Comparison of ENCODE assay signal across 8 mouse cellular contexts in genomic region chr11:114853174-114853838, GRCm38 (mm10). TPM values are rescaled to one million over a fixed set of nuclear protein-coding genes. Genes with fewer than 3 reads are reported as not detected.
DNase-seq lines count a peak whose midpoint lies in the region; ATAC-seq and TF ChIP-seq lines count a peak whose summit lies in the region.

No protein-coding gene starts in this region.

- DNase-seq in liver, adult 2 months (ENCODE audit: extremely low read depth, low read depth, low spot score) = no peak
- DNase-seq in liver = no peak
- DNase-seq in forebrain, embryonic 14.5 days (ENCODE audit: low spot score) = no peak
- DNase-seq in kidney, postnatal 14 days = peak; percentile 57
- no peak for DNase-seq in adrenal gland, adult 8-10 months
- no peak for DNase-seq in adrenal gland, postnatal 14 days
- DNase-seq in retina, embryonic 14.5 days (ENCODE audit: low spot score) = no peak

- no peaks in the 10 kb centered on the region for H3K27me3 ChIP-seq in liver, adult 2 months (ENCODE audit: control insufficient read depth, insufficient read depth, low read length)
- peaks cover 52% of the 10 kb centered on the region for H3K27me3 ChIP-seq in forebrain, embryonic 14.5 days (replicated peaks; ENCODE audit: control insufficient read depth, insufficient read depth, low read length)
- peaks cover 66% of the 10 kb centered on the region for H3K27me3 ChIP-seq in neural tube, embryonic 13.5 days

- H3K79me2 ChIP-seq in liver, adult 2 months (ENCODE audit: control insufficient read depth, insufficient read depth, low read length) = peaks cover 24% of the 10 kb centered on the region

- WGBS in liver, adult 2 months = 26% methylated on average over 7 of the region's 7 CpGs
- WGBS in forebrain, embryonic 14.5 days = 25% methylated on average over 7 of the region's 7 CpGs
- WGBS in neural tube, embryonic 13.5 days = 13% methylated on average over 7 of the region's 7 CpGs

- peak overlapping the region; percentile 73 for H3K4me3 ChIP-seq in liver, adult 2 months (ENCODE audit: insufficient read depth, low read depth, low read length)
- H3K4me3 ChIP-seq in forebrain, embryonic 14.5 days (ENCODE audit: low read depth, low read length) = peak overlapping the region; percentile 56
- peak overlapping the region; percentile 59 for H3K4me3 ChIP-seq in neural tube, embryonic 13.5 days

- H3K9me3 ChIP-seq in forebrain, embryonic 14.5 days (replicated peaks; ENCODE audit: control insufficient read depth, low read length) = no peaks in the 10 kb centered on the region
- H3K9me3 ChIP-seq in neural tube, embryonic 13.5 days = no peaks in the 10 kb centered on the region

- TF ChIP-seq POLR2A in liver, adult 2 months (IDR thresholded peaks at IDR 0.05; ENCODE audit: extremely low read depth, insufficient read depth, low read length) = no peak

- peak overlapping the region; percentile 92 for H3K27ac ChIP-seq in liver, adult 2 months (replicated peaks; ENCODE audit: insufficient read depth, low read depth, low read length)
- no peak overlapping the region for H3K27ac ChIP-seq in forebrain, embryonic 14.5 days (ENCODE audit: low read depth, low read length)
- H3K27ac ChIP-seq in neural tube, embryonic 13.5 days (replicated peaks) = 0 out of 2 replicates have a peak overlapping the region, but pooled peaks have one; percentile 24

- peak overlapping the region; percentile 95; the same call in 1 of the 2 replicates for H3K4me2 ChIP-seq in forebrain, embryonic 14.5 days (ENCODE audit: low read length)
- H3K4me2 ChIP-seq in neural tube, embryonic 13.5 days = peak overlapping the region; percentile 98

- H3K4me1 ChIP-seq in liver, adult 2 months (ENCODE audit: control insufficient read depth, insufficient read depth, low read length) = peaks cover 28% of the 10 kb centered on the region
- H3K4me1 ChIP-seq in forebrain, embryonic 14.5 days (ENCODE audit: control insufficient read depth, insufficient read depth, low read length) = peaks cover 14% of the 10 kb centered on the region
- peaks cover 34% of the 10 kb centered on the region for H3K4me1 ChIP-seq in neural tube, embryonic 13.5 days (replicated peaks)

- H3K36me3 ChIP-seq in liver, adult 2 months (ENCODE audit: control insufficient read depth, insufficient read depth, low read length) = no peaks in the 10 kb centered on the region
- no peaks in the 10 kb centered on the region for H3K36me3 ChIP-seq in forebrain, embryonic 14.5 days (ENCODE audit: control insufficient read depth, insufficient read depth, low read length)
- no peaks in the 10 kb centered on the region for H3K36me3 ChIP-seq in neural tube, embryonic 13.5 days

- no peak for TF ChIP-seq CTCF in liver, adult 2 months (IDR thresholded peaks at IDR 0.05; ENCODE audit: low read depth, low read length)

- H3K9ac ChIP-seq in liver, adult 2 months (ENCODE audit: low read depth, low read length) = peak overlapping the region; percentile 85
- H3K9ac ChIP-seq in forebrain, embryonic 14.5 days (ENCODE audit: low read length) = no peak overlapping the region
- H3K9ac ChIP-seq in neural tube, embryonic 13.5 days = peak overlapping the region; percentile 72; the same call in 1 of the 2 replicates

- ATAC-seq in forebrain, embryonic 14.5 days = no peak
- ATAC-seq in neural tube, embryonic 13.5 days (ENCODE audit: low read depth) = no peak

RNA-seq across cellular contexts. Expression of gene Gprc5c, which starts 2.4 kb away (rescaled TPM):
- 51.4 and 66.2 TPM in 2 replicates for total RNA-seq in liver, adult 2 months (2014; rRNA removed)
- 87.6 and 93.9 TPM in 2 replicates for polyA plus RNA-seq in liver, adult 2 months (2012; rRNA removed)
- 4.4 and 5.4 TPM in 2 replicates for polyA plus RNA-seq in forebrain, embryonic 14.5 days (2014; fragmentation: Nextera tagmentation; extraction: Ambion mirVana)
- polyA plus RNA-seq in neural tube, embryonic 13.5 days (2015; fragmentation: Nextera tagmentation; extraction: Ambion mirVana) = 14.2 and 15.6 TPM in 2 replicates
- 1 to 10 TPM; 4.3 to 7.7 (median 4.6) TPM for total RNA-seq in adrenal gland, adult 8-10 months (2022)
- total RNA-seq in adrenal gland, postnatal 14 days (2021) = 16.6 and 18.6 TPM in 2 replicates

RNA-seq across cellular contexts. Expression of gene Cd300a, which starts 36.5 kb away (rescaled TPM):
- total RNA-seq in liver, adult 2 months (2014; rRNA removed) = 3.0 and 3.6 TPM in 2 replicates
- polyA plus RNA-seq in liver, adult 2 months (2012; rRNA removed) = 0.65 and 1.2 TPM in 2 replicates
- 0.73 and 1.0 TPM in 2 replicates for polyA plus RNA-seq in forebrain, embryonic 14.5 days (2014; fragmentation: Nextera tagmentation; extraction: Ambion mirVana)
- 1.2 and 2.8 TPM in 2 replicates for polyA plus RNA-seq in neural tube, embryonic 13.5 days (2015; fragmentation: Nextera tagmentation; extraction: Ambion mirVana)
- total RNA-seq in adrenal gland, adult 8-10 months (2022) = 1 to 10 TPM; 1.1 to 3.9 (median 3.3) TPM
- 1.1 and 2.2 TPM in 2 replicates for total RNA-seq in adrenal gland, postnatal 14 days (2021)

RNA-seq across cellular contexts. Expression of gene Gpr142, which starts 54.6 kb away (rescaled TPM):
- not detected in 2 replicates for total RNA-seq in liver, adult 2 months (2014; rRNA removed)
- polyA plus RNA-seq in liver, adult 2 months (2012; rRNA removed) = not detected in 2 replicates
- polyA plus RNA-seq in forebrain, embryonic 14.5 days (2014; fragmentation: Nextera tagmentation; extraction: Ambion mirVana) = not detected in 2 replicates
- not detected in 2 replicates for polyA plus RNA-seq in neural tube, embryonic 13.5 days (2015; fragmentation: Nextera tagmentation; extraction: Ambion mirVana)
- total RNA-seq in adrenal gland, adult 8-10 months (2022) = not detected
- total RNA-seq in adrenal gland, postnatal 14 days (2021) = not detected in 2 replicates

RNA-seq across cellular contexts. Expression of gene Btbd17, which starts 57.6 kb away (rescaled TPM):
- not detected in 2 replicates for total RNA-seq in liver, adult 2 months (2014; rRNA removed)
- polyA plus RNA-seq in liver, adult 2 months (2012; rRNA removed) = not detected in 2 replicates
- 22.1 and 24.7 TPM in 2 replicates for polyA plus RNA-seq in forebrain, embryonic 14.5 days (2014; fragmentation: Nextera tagmentation; extraction: Ambion mirVana)
- 19.4 and 22.7 TPM in 2 replicates for polyA plus RNA-seq in neural tube, embryonic 13.5 days (2015; fragmentation: Nextera tagmentation; extraction: Ambion mirVana)
- total RNA-seq in adrenal gland, adult 8-10 months (2022) = not detected
- total RNA-seq in adrenal gland, postnatal 14 days (2021) = not detected in 2 replicates
